Mouse (Mus musculus) c-Kit-positive CD71-positive TER-119-negative erythroid progenitor cells, embryonic 14.5 days (primary cell): ENCODE results near the gene Dnah14.

Experiments used
- DNase-seq: peaks from one replicate; pipeline ENCODE4 v3.0.0-alpha.2; 2013; ENCODE audit warnings: low read depth

The Dnah14 gene

GRCm38 (mm10) chr1:181793541-181793940, 217.2 kb downstream of the Dnah14 start:
- no peak for DNase-seq

GRCm38 (mm10) chr1:181799911-181800310, 223.6 kb downstream of the Dnah14 start:
- DNase-seq: no peak

DNA sequence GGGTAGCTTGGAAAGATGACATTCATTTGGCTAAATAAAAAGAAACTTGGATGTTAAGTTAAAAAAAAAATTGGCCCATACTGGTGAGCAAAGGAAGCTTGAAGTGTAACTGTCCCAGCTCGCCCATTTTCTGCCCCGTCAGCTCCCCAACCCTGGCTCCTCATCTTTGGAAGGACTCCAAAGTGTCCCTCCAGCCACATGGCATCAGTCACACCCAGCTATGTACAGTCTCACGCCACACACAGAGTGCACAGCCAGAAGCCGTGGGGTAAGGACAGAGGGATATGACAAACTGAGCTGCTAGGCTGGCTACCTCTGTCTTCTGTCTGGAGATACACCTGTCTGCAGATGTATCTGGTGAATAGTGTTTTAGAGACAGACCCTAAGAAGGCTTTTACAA, 224.3 kb downstream of the Dnah14 start:
- DNase-seq: no peak

- no peak for DNase-seq
Measured at GRCm38 (mm10) chr1:181811481-181812223, 235.3 kb downstream of the Dnah14 start.

DNA sequence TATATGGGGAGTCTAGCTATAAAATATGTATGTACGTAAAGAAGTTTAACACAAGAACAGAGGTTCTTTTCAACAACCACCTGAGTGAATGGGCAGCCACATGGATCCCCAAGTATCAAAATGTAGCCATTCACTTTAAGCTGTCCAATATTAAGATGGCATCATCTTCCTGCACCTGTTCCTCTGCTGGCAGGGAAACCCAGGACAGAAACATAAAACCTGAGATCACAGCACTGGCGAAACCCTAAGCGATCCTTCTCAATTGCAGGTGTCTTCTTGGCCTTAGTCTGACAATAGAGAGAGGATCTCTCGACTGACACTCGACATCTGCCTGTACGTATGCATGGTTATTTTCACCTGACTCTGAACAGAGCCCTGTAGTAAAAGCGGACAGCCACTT, 250.4 kb downstream of the Dnah14 start:
- no peak for DNase-seq

- no peak for DNase-seq
Measured at GRCm38 (mm10) chr1:181828365-181828764, 252.0 kb downstream of the Dnah14 start.

- DNase-seq: no peak
Measured at GRCm38 (mm10) chr1:181832720-181833119, 256.4 kb downstream of the Dnah14 start.

DNA sequence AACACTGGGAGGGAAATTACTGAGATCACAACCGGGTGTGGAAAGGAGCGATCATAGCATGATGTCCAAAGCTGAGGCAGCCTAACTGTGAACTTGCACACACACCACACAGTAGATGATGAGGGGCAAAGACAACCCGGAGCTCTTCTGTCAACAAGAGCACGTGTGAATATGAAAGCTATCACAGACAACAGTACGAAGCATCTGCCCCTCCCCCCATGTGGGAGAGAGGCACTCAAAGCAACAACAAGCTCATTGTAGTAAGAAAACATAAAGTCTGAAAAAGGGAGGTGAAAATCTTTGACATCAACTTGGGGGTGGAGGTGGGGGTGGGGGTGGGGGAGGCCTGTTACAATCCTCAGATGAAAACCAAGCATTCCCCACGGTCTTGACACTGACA, 256.8 kb downstream of the Dnah14 start:
- DNase-seq: no peak

DNA sequence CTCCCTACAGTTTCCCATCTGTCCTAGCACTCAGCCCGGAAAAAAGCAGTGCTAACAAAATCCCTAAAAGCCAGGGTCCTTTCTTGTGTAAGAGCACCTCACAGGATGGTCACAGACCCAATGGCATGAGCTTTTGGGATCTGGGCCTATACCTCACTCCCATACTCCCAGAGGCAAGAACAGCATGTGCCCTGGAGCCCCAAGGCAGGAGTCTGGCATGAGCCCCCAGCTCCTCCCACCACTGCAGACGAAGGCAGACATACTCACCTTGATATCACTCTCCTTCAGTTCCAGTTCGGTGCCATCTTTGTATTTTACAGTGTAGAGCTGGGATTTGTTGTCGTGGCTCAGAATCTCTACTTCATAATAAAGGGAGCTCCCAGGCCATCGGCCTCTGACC, 261.8 kb downstream of the Dnah14 start:
- DNase-seq: no peak

GRCm38 (mm10) chr1:181839746-181840366, 263.5 kb downstream of the Dnah14 start:
- DNase-seq: no peak

GRCm38 (mm10) chr1:181841396-181841795, 265.0 kb downstream of the Dnah14 start:
- no peak for DNase-seq

- peak; percentile 92 for DNase-seq
Measured at GRCm38 (mm10) chr1:181841864-181842672, 265.7 kb downstream of the Dnah14 start.

DNA sequence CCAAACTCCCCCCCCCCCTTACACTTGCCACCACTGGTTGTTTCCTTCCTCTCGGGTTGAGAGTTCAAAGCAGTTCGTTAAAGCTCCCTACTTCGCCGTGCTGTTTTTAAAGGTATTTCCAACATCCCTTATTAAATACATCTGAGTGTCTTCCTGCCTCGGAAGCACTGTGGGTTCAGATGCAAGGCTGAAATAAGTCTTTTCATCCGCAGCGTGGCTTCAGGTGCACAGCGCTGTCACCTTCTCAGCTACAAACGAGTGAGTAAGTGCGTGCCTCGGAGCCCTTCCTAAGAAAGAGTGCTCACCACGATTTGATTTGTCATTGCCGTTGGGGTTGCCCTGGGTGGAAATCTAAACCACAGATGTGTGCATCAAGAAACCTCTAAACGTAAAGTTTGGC, 266.4 kb downstream of the Dnah14 start, which contains the start of gene Lbr:
Gene Lbr (minus strand): TSS at position 266 of the 400 bp plus-strand sequence.
- DNase-seq: peak; percentile 40

GRCm38 (mm10) chr1:181844874-181845547, 268.7 kb downstream of the Dnah14 start:
- DNase-seq: no peak

DNA sequence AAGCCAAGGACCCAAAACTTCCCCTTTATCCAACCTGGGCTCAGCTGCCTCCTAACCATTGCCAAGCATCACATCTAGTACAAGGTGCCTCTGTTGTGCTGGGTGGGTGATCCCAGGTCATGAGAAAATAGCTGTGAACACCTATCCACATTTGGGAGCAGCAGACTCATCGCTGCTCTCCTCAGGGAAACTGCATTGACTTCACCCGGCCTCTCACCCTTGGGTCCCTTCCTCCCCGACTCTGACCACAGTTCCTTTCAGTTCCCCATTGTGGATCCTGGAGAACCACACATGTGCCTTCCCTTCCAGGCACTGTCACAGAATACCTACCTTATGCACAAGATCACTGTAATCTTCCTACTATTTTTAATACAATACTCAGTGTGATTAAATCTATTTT, 269.4 kb downstream of the Dnah14 start:
- DNase-seq: no peak

DNA sequence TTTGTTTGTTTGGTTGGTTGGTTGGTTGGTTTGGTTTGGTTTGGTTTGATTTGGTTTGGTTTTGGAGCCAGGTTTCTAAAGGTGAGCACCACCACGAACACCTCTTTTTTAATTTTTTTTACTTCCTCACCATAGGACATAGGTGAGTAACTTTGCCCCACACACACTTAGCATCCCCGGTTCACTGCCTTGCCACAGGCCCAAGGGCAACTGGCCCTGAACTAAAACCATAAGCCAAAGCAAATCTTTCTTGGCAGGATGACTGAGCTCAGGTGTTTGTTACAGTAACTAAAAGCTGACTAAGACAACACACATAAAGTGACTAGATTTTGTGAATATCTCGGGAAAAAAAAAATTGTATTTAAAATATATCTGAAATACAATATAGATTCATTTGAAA, 271.0 kb downstream of the Dnah14 start:
- DNase-seq: no peak

GRCm38 (mm10) chr1:181848210-181848609, 271.9 kb downstream of the Dnah14 start:
- no peak for DNase-seq

DNA sequence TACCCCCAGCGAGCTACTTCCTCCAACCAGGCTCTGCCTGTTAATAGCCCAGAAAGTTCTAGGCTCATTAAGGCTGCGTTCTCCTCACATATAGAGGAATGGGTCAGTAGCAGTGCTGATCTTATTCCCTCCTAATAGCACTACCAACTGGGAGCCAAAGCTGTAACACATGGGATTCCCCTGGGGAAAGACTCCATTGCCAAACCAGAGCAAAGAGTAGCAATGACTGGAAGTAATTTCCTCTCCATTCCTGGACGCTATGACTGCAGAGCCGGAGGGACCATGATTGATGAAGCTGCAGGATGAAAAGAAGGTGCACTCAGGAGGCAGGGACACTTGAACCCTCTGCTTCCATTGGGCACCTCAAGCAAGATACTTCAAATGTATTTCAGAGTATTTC, 274.1 kb downstream of the Dnah14 start:
- DNase-seq: no peak

GRCm38 (mm10) chr1:181851521-181852310, 275.4 kb downstream of the Dnah14 start:
- DNase-seq: no peak

- no peak for DNase-seq
Measured at GRCm38 (mm10) chr1:181852466-181852865, 276.1 kb downstream of the Dnah14 start.

GRCm38 (mm10) chr1:181853081-181853736, 276.9 kb downstream of the Dnah14 start:
- no peak for DNase-seq
